Mouse (Mus musculus): Measurements from ENCODE around the gene Mylk.
"Not testable (repeated sequence)": the region's sequence is repeated elsewhere in the genome, so short reads cannot be mapped to it uniquely, and the experiment has no call there.

Gene Mylk

DNA sequence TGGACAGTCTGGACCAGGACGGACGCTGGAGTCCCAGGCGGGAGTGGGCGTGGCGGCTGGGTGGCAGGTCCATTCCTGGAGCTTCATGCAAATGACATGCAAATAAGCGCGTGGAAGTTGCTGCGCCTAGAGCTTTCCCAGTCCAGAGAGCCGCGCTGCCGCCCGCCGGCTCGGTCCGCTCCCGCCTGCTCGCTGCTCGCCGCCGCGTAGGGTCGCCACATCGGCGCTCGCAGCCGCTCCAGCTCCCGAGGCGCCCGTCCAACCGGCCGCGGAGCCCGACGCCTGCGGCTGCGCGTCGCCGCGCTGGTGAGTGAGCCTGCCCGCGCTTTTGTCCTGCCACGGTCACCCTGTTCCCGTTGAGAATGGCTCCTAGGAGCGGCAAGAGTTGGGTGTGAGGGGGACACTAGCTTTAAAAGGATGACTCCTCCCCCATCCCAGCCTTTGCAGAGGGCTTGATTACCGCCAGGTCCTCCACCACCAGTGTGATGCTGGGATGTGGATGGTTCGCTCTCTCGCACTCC, at the start of gene Mylk:
Mylk (plus strand) TSS at position 146 of the 521 bp plus-strand sequence.
- peak; percentile 77 for DNase-seq (ENCODE audit: low read depth, low spot score)

GRCm38 (mm10) chr16:34698721-34699120, 46.3 kb upstream of the Mylk start:
- DNase-seq (ENCODE audit: low read depth, low spot score), result not testable (repeated sequence)

DNA sequence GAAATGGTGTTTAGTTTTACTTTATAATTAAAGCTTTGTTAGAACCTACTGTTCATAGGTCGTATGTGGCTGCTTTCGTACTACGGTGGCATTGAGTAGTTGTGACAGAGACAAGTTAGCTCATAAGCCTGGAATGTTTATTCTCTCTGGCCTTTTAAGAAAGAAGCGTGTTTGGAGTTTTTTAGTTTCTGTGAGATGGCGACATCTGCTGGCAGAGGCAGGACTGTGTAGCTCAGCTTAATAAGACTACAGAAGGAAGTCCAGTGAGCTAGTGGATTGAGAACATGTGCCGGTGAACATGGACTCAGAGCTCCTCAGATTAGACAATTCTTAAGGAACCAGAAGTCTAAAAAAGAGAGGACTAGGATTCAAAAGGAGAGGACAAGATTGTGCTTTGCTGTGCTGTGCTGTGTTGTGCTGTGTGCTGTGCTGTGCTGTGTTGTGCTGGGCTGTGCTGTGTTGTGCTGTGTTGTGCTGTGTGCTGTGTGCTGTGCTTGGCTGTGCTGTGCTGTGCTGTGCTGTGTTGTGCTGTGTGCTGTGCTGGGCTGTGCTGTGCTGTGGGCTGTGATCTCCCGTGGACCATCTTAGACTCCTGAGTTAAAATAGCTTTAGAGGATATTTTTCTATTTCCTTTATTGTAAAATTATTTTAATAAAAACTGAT, 44.7 kb upstream of the Mylk start:
- peak; percentile 73 for DNase-seq (ENCODE audit: low read depth, low spot score)

DNA sequence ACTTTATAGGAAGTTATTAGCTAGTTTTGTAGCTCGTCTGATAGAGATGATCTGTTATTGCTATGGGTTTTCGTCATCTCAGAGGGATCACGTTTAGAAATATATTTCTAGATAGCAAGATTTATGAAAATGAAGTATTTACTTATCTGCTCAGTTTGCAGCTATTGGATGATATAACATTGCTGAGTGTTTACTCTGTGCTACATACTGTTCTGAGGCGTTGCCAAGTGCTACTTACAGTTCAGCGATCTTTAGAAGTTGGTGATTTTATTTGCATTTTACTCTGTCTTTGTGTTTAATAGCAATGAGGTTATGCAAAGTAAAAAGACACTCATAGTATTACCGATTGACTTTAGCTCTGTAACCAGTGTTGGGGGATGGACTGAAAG, 44.2 kb upstream of the Mylk start:
- DNase-seq (ENCODE audit: low read depth, low spot score), result no peak

DNA sequence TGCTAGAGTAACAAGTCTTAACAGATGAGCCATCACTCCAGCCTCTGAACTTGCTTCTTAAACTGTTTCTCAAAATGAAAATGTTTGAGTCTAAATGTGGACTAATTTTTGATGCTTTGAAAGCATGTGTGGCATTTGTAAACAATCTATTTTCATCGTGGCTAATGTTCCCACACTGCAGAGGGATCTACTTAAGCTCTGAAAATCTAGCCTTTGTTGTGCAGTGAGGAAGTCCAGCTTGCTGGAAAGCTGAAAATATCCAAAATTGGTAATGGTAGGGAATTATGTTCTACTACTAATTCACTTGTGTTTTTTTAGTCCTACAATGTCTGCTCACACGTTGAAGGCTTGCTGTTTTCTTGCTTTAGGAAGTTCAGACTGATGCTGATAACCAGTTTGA, 39.0 kb upstream of the Mylk start:
- DNase-seq (ENCODE audit: low read depth, low spot score), result no peak

- DNase-seq (ENCODE audit: low read depth, low spot score), result no peak
These were observed 38.5 kb upstream of the Mylk start for GRCm38 (mm10) chr16:34706487-34706946.

DNA sequence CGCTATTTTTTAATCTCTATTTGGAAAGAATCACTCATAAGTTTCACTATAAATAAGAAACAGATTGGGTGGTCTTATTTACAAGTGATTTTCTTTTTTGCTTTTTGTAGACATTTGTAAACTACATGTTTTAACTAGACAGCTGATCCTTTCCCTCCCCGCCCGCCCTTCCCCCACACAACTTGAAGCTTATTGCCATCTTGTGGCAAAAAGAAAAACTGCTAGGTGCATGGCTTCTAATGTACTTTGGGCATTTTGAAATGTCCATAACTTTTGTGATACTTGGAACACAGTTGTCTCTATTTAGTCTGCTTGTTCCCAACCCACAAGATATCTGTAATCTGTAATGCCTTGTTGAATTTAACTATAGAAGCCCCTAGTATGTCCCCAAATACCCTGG, 33.5 kb upstream of the Mylk start:
- DNase-seq (ENCODE audit: low read depth, low spot score), result peak; percentile 17

GRCm38 (mm10) chr16:34725156-34725555, 19.9 kb upstream of the Mylk start:
- no peak for DNase-seq (ENCODE audit: low read depth, low spot score)

GRCm38 (mm10) chr16:34728610-34729009, 16.4 kb upstream of the Mylk start:
- not testable (repeated sequence) for DNase-seq (ENCODE audit: low read depth, low spot score)

DNA sequence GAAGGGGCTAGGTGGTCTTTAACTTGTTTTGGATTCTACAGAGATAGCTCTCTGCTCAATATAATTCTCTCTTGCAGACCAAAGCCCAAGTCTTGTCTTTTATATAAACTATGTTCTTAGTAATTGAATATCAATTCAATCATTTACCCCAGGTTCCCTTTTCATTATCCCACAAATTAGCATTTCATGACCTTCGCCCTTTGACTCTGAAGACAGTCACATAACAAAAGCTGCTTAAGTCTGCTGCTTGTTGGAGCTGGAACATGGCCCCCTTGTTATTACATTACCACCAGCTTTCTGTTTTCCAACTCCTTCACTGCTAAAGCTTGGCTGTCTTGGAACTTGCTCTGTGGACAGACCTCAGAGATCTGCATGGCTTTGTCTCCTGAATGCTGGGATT, 15.6 kb upstream of the Mylk start:
- DNase-seq (ENCODE audit: low read depth, low spot score), result no peak

- DNase-seq (ENCODE audit: low read depth, low spot score), result no peak
These were observed 6.3 kb upstream of the Mylk start for GRCm38 (mm10) chr16:34738656-34739233.

GRCm38 (mm10) chr16:34742930-34743329, 2.1 kb upstream of the Mylk start:
- DNase-seq (ENCODE audit: low read depth, low spot score), result no peak

DNA sequence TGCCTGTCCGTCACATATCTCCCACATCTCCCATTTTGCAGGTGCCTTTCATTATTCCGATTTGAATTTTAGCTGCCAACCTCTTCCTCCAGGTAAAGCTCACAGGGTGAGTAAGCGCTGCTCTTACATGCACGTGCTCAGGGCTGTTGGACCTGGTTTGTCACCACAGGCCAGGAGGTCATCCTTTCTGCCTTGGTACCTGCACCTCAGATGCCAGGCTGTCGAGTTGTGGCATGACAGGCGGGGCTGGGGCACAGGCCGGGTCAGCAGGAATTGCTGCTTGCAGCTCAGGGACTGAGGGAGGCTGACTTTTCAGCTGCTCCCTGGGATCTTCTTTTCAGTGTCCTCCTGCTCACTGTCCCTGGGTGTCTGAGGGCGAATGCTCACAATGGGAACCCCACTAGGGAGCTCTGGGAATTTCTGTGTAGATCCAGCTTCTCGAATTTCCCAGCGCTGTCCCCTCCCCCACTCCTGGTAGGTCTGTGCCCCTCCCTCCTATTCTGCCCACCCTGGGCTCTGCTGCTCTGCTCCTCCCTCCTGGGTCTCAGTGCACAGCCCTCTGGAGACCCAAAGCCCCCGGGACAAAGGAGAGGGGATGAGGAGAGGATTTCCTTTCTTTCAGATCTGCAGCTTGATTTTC, 3.2 kb downstream of the Mylk start:
- DNase-seq (ENCODE audit: low read depth, low spot score), result no peak

DNA sequence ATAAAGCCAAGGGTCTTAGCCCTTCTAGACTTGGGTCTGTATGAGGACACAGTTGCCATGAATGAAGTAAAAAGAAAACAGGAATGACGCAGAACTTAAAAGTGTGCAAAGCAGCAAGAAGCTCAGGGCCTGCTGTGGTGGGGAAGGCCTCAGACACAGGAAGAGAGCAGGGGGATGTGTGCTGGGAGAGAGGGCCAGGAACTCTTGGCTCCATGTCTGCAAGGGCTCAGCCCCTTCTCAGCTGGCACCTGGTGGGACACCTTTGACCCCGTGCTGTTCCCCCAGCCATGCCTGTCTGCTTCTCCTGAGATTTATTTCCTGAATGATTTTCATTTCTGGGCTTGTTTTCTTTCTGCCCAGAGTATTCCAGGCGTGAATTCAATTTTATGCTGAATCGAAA, 4.5 kb downstream of the Mylk start:
- no peak for DNase-seq (ENCODE audit: low read depth, low spot score)

- DNase-seq (ENCODE audit: low read depth, low spot score), result no peak
These were observed 7.0 kb downstream of the Mylk start for GRCm38 (mm10) chr16:34752026-34752425.

GRCm38 (mm10) chr16:34752977-34753376, 8.0 kb downstream of the Mylk start:
- no peak for DNase-seq (ENCODE audit: low read depth, low spot score)

DNA sequence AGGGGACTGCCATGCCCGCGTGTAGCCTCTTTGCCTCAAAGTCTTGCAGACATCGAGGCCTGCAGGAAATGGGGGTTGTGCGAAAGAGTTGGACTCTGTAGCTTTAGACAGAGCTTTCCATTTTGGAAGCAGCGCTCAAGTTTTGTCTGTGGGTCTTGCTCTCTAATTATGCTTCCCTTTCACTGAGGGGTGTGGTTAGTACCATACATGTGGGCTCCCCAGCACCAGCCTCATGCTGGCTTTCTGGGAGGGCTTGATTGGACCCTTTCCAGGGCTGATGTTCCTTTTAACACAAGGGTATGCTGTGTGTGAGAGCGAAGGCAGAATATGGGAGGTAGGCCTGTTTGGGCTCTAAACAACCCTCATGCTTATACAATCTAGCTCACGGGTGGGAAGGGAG, 12.0 kb downstream of the Mylk start:
- DNase-seq (ENCODE audit: low read depth, low spot score), result no peak

GRCm38 (mm10) chr16:34758205-34758604, 13.2 kb downstream of the Mylk start:
- DNase-seq (ENCODE audit: low read depth, low spot score), result no peak

DNA sequence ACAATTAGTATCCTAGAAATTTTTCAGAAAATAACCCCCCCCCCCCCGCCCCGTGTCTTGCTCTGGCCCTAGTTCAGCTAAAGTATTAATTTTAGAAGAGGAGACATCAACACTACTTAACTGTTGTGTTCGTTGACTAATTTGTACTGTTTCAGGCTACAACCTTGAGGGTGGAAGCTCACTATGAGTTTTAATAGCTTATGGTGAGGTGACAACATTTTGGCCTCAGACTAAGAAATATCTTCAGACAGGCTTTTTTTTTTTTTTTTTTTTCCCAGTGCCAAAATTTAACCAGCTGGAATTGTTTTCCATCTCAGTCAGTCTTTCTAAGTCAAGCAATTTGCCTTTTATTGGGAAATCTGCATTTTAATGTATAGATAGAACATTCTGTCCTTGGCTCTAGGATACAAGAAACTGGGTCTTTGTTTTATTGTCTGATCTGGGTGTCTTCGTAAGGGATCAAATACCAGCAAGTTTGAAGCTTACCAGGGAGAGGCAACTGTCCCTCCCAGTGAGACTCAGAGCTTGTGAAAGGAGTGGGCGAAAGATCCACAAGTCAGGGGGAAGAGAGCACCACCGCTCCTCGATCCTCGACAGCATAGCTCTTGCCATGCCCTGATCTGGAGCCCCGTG, 19.1 kb downstream of the Mylk start:
- DNase-seq (ENCODE audit: low read depth, low spot score), result no peak

DNA sequence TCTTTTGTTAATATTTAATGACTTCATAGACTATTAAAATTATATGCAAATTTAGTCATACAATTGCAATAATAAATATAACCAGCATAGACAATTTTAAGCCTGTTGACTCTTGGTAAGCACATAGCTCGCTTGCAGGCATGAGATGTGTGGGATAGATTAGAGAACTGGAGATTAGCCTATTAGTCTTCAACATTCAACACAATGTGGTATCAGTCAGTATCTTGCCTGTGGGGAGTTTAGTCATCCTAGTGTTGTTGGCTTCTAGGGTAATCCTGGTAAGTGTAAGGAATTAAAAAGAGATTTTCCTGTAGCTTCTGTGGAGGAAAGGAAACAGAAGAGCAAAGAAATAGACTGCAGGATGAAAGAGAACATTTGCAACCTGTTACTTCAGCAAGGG, 20.7 kb downstream of the Mylk start:
- no peak for DNase-seq (ENCODE audit: low read depth, low spot score)

GRCm38 (mm10) chr16:34766193-34766592, 21.2 kb downstream of the Mylk start:
- DNase-seq (ENCODE audit: low read depth, low spot score), result no peak

DNA sequence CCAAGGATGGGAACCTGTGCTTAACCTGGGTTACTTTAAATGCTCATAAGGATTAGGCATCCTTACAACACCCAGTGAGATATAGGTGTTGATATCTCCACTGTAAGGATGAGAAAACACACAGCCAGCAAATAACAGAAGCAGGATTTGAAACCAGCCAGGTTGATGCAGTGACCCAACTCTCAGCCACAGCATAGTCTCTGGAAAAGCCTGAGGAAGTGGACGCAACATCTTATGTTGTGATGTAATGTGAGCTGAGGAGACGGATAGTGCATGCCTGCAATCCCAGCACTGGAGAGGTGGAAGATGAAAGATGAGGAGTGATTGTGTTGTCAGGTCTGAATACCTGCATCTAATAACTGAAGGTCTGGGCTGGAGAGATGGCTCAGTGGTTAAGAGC, 22.4 kb downstream of the Mylk start:
- DNase-seq (ENCODE audit: low read depth, low spot score), result no peak
